Mouse (Mus musculus) neural tube, embryonic 13.5 days (tissue): ENCODE measurements around the gene Xirp2. TPM values are rescaled to one million over a fixed set of nuclear protein-coding genes. Genes with fewer than 3 reads are reported as not detected.

Experiments
- ATAC-seq: fragments of 200-750 bp; cut with Nextera tagmentation; 2 replicates; pipeline ENCODE4 v1.8.0; 2017; ENCODE audit warnings: low read depth, mild to moderate bottlenecking, moderate TSS enrichment, moderate library complexity
- H3K27ac ChIP-seq: fragments of 300-500 bp; sonication (generic); replicated peaks from 2 replicates; pipeline ENCODE4 v1.5.1; 2015; ENCODE audit warnings: moderate library complexity, mild to moderate bottlenecking, inconsistent platforms
- H3K27me3 ChIP-seq: fragments of 300-500 bp; sonication (generic); 2 replicates; pipeline ENCODE4 v1.6.1; 2015; ENCODE audit warnings: mild to moderate bottlenecking, inconsistent platforms
- H3K36me3 ChIP-seq: fragments of 300-500 bp; sonication (generic); 2 replicates; pipeline ENCODE4 v1.6.1; 2015; ENCODE audit warnings: mild to moderate bottlenecking, inconsistent platforms
- H3K4me1 ChIP-seq: fragments of 300-500 bp; sonication (generic); replicated peaks from 2 replicates; pipeline ENCODE4 v1.6.1; 2015; ENCODE audit warnings: inconsistent platforms
- H3K4me2 ChIP-seq: fragments of 300-500 bp; sonication (generic); 2 replicates; pipeline ENCODE4 v1.6.1; 2015; ENCODE audit warnings: inconsistent platforms, mild to moderate bottlenecking, moderate library complexity
- H3K4me3 ChIP-seq: fragments of 300-500 bp; sonication (generic); 2 replicates; pipeline ENCODE4 v1.5.1; 2015; ENCODE audit warnings: mild to moderate bottlenecking, inconsistent platforms
- H3K9ac ChIP-seq: fragments of 300-500 bp; sonication (generic); 2 replicates; pipeline ENCODE4 v1.6.1; 2015; ENCODE audit warnings: moderate library complexity, mild to moderate bottlenecking, inconsistent platforms
- H3K9me3 ChIP-seq: fragments of 300-500 bp; sonication (generic); 2 replicates; pipeline ENCODE4 v1.6.1; 2016; ENCODE audit warnings: inconsistent platforms
- WGBS: fragments of 180-500 bp; shearing (Covaris S2); methylation state at CpG from one replicate; pipeline ENCODE4 v1.1.7; 2015; 5-methylcytosine and 5-hydroxymethylcytosine counted together
- polyA plus RNA-seq: library from polyadenylated mRNA; unstranded; fragments of >200 nt; fragmentation: Nextera tagmentation; extraction: Ambion mirVana; gene quantifications from 2 replicates; pipeline ENCODE4 v1.2.1, GENCODE M21; 2015

The Xirp2 gene
- polyA plus RNA-seq, 1 experiment from 2014 or later, result not detected

GRCm38 (mm10) chr2:67565480-67566331, 119.9 kb downstream of the Xirp2 start, which contains the start of gene B3galt1:
TSS of gene B3galt1 (plus strand) at chr2:67565871.
- H3K4me2 ChIP-seq, result peak within 1 kb of the TSS; percentile 96
- ATAC-seq, result peak; percentile 99
- H3K36me3 ChIP-seq, result no peaks in the 10 kb centered on the region
- peaks cover 23% of the 10 kb centered on the region for H3K4me1 ChIP-seq
- peak within 1 kb of the TSS; percentile 98 for H3K27ac ChIP-seq
- peak within 1 kb of the TSS; percentile 91 for H3K9ac ChIP-seq
- peak within 1 kb of the TSS; percentile 80 for H3K4me3 ChIP-seq
- no peaks in the 10 kb centered on the region for H3K9me3 ChIP-seq
- WGBS, result under 1% methylated on average over 73 of the region's 83 CpGs
- no peaks in the 10 kb centered on the region for H3K27me3 ChIP-seq

- Histone ChIP-seq H3K27me3 (no peaks in the 10 kb centered on the region), H3K9ac (peak overlapping the region; percentile 91), H3K4me3 (peak overlapping the region; percentile 80), H3K9me3 (no peaks in the 10 kb centered on the region), H3K4me2 (peak overlapping the region; percentile 96), H3K36me3 (no peaks in the 10 kb centered on the region), H3K4me1 (peaks cover 23% of the 10 kb centered on the region), H3K27ac (peak overlapping the region; percentile 98)
- no peak for ATAC-seq
- 2% methylated on average over 12 of the region's 12 CpGs for WGBS
These were observed 120.8 kb downstream of the Xirp2 start for GRCm38 (mm10) chr2:67566566-67566965.

- no peak overlapping the region; the same call in 1 of the 2 replicates for H3K27ac ChIP-seq
- 10% methylated on average over 8 of the region's 8 CpGs for WGBS
- H3K36me3 ChIP-seq, result no peaks in the 10 kb centered on the region
- H3K9me3 ChIP-seq, result no peaks in the 10 kb centered on the region
- H3K27me3 ChIP-seq, result no peaks in the 10 kb centered on the region
- no peak for ATAC-seq
- peaks cover 23% of the 10 kb centered on the region for H3K4me1 ChIP-seq
- peak overlapping the region; percentile 96 for H3K4me2 ChIP-seq
- H3K9ac ChIP-seq, result peak overlapping the region; percentile 91
- peak overlapping the region; percentile 80 for H3K4me3 ChIP-seq
These were observed 121.4 kb downstream of the Xirp2 start for GRCm38 (mm10) chr2:67567141-67567680.

Other genes starting within 250 kb of the Xirp2 start
- gene Gm21830, start 32.3 kb upstream of the Xirp2 start, polyA plus RNA-seq, result not detected in 2 replicates
- gene Gm26727, start 12.8 kb upstream of the Xirp2 start, polyA plus RNA-seq, result not detected in 2 replicates
- 54.6 and 56.4 TPM in 2 replicates for gene B3galt1, start 119.9 kb downstream of the Xirp2 start, polyA plus RNA-seq